Mouse (Mus musculus): ENCODE data around the gene Jade1.

- TF ChIP-seq CTCF (IDR thresholded peaks at IDR 0.05; ENCODE audit: low read depth) (peak; percentile 63), EP300 (optimal IDR thresholded peaks at IDR 0.05) (no peak)
Observed at GRCm38 (mm10) chr3:41590695-41591559, 35.4 kb downstream of the Jade1 start.

Measured in stomach, postnatal 0 days (tissue).